Mouse (Mus musculus): ENCODE data around the gene Camta1. TPM values are rescaled to one million over a fixed set of nuclear protein-coding genes. Genes with fewer than 3 reads are reported as not detected.

The Camta1 gene
- polyA plus RNA-seq, 1 experiment, result 13.4 TPM

GRCm38 (mm10) chr4:151425133-151425532 is 436.5 kb downstream of the Camta1 start:
- H3K9me3 ChIP-seq, result peaks cover 38% of the 10 kb centered on the region
- no peak for TF ChIP-seq GATA1 (IDR thresholded peaks at IDR 0.05; ENCODE audit: borderline replicate concordance, low read length)
- TF ChIP-seq FLI1 (IDR thresholded peaks at IDR 0.05; ENCODE audit: low read length), result no peak
- H3K27me3 ChIP-seq (replicated peaks), result peaks cover 2% of the 10 kb centered on the region
- no peaks in the 10 kb centered on the region for H3K36me3 ChIP-seq (replicated peaks; ENCODE audit: low read length)
- no peaks in the 10 kb centered on the region for H3K4me1 ChIP-seq
- no peak overlapping the region for H3K4me3 ChIP-seq (replicated peaks)

- Histone ChIP-seq H3K4me1 (no peaks in the 10 kb centered on the region), H3K4me3 (replicated peaks) (peak overlapping the region; percentile 56), H3K9me3 (peaks cover 36% of the 10 kb centered on the region), H3K36me3 (replicated peaks; ENCODE audit: low read length) (no peaks in the 10 kb centered on the region), H3K27me3 (replicated peaks) (peaks cover 2% of the 10 kb centered on the region)
- TF ChIP-seq FLI1 (IDR thresholded peaks at IDR 0.05; ENCODE audit: low read length), result no peak
- TF ChIP-seq GATA1 (IDR thresholded peaks at IDR 0.05; ENCODE audit: borderline replicate concordance, low read length), result no peak
These were observed 438.8 kb downstream of the Camta1 start for GRCm38 (mm10) chr4:151422922-151423321.

- H3K36me3 ChIP-seq (replicated peaks; ENCODE audit: low read length), result no peaks in the 10 kb centered on the region
- no peak overlapping the region for H3K4me3 ChIP-seq (replicated peaks)
- H3K9me3 ChIP-seq, result peaks cover 33% of the 10 kb centered on the region
- peaks cover 2% of the 10 kb centered on the region for H3K27me3 ChIP-seq (replicated peaks)
- H3K4me1 ChIP-seq, result no peaks in the 10 kb centered on the region
- TF ChIP-seq GATA1 (IDR thresholded peaks at IDR 0.05; ENCODE audit: borderline replicate concordance, low read length), result no peak
- no peak for TF ChIP-seq FLI1 (IDR thresholded peaks at IDR 0.05; ENCODE audit: low read length)
These were observed 439.3 kb downstream of the Camta1 start for GRCm38 (mm10) chr4:151422361-151422760.

- peaks cover 9% of the 10 kb centered on the region for H3K9me3 ChIP-seq
- H3K4me3 ChIP-seq (replicated peaks), result no peak overlapping the region
- no peaks in the 10 kb centered on the region for H3K4me1 ChIP-seq
- TF ChIP-seq GATA1 (IDR thresholded peaks at IDR 0.05; ENCODE audit: borderline replicate concordance, low read length) (no peak), FLI1 (IDR thresholded peaks at IDR 0.05; ENCODE audit: low read length) (no peak)
- H3K36me3 ChIP-seq (replicated peaks; ENCODE audit: low read length), result no peaks in the 10 kb centered on the region
- H3K27me3 ChIP-seq (replicated peaks), result peaks cover 2% of the 10 kb centered on the region
These were observed 443.3 kb downstream of the Camta1 start for GRCm38 (mm10) chr4:151418344-151418875.

GRCm38 (mm10) chr4:151415812-151416211 is 445.9 kb downstream of the Camta1 start:
- no peaks in the 10 kb centered on the region for H3K27me3 ChIP-seq (replicated peaks)
- no peak overlapping the region for H3K4me3 ChIP-seq (replicated peaks)
- H3K4me1 ChIP-seq, result no peaks in the 10 kb centered on the region
- no peak for TF ChIP-seq FLI1 (IDR thresholded peaks at IDR 0.05; ENCODE audit: low read length)
- no peaks in the 10 kb centered on the region for H3K36me3 ChIP-seq (replicated peaks; ENCODE audit: low read length)
- peaks cover 4% of the 10 kb centered on the region; the same call in 1 of the 2 replicates for H3K9me3 ChIP-seq

DNA sequence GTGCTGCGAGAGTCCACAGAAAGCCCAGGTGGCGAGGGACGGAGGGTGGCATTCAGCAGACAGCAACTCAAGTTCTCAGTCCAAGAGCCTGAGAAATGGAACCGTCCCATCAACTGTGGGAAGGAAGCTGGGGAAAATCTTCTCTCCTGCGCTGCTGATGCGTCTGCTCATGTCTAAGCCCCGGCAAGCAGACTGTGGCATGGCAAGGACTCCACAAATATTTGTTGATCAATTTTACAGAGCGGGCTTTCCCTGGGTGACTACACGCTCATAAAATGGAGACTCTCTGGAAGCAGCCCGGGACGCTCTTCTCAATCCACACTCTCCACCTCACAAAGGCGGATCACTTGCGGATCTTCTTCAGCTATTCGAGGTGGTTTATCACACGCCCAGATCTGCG is 446.3 kb downstream of the Camta1 start:
- H3K27me3 ChIP-seq (replicated peaks), result no peaks in the 10 kb centered on the region
- H3K36me3 ChIP-seq (replicated peaks; ENCODE audit: low read length), result no peaks in the 10 kb centered on the region
- peaks cover 4% of the 10 kb centered on the region; the same call in 1 of the 2 replicates for H3K9me3 ChIP-seq
- TF ChIP-seq GATA1 (IDR thresholded peaks at IDR 0.05; ENCODE audit: borderline replicate concordance, low read length), result no peak
- TF ChIP-seq FLI1 (IDR thresholded peaks at IDR 0.05; ENCODE audit: low read length), result no peak
- H3K4me3 ChIP-seq (replicated peaks), result no peak overlapping the region
- H3K4me1 ChIP-seq, result no peaks in the 10 kb centered on the region

DNA sequence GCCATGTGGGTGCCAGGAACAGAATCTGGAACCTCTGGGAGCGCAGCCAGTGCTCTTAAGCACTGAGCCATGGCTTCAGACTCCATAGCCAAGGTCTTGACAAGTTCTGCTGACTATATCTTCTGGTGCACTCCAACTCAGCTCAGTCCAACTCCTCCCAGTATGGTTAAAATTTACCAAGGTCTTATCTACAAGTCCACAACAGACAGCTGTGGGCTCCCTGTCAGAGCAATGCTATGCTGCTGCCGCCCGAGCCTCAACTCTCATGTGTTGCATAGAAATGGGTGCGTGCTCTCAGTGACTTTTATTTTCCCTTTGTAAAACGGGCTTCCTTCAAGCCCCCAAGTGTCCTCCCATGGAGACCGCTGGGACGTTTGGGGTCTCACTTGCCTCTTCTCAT is 446.7 kb downstream of the Camta1 start:
- Histone ChIP-seq H3K9me3 (peaks cover 4% of the 10 kb centered on the region; the same call in 1 of the 2 replicates), H3K27me3 (replicated peaks) (no peaks in the 10 kb centered on the region), H3K4me3 (replicated peaks) (no peak overlapping the region), H3K36me3 (replicated peaks; ENCODE audit: low read length) (no peaks in the 10 kb centered on the region), H3K4me1 (no peaks in the 10 kb centered on the region)
- TF ChIP-seq FLI1 (IDR thresholded peaks at IDR 0.05; ENCODE audit: low read length) (no peak), GATA1 (IDR thresholded peaks at IDR 0.05; ENCODE audit: borderline replicate concordance, low read length) (no peak)

GRCm38 (mm10) chr4:151411641-151412061 is 450.0 kb downstream of the Camta1 start:
- H3K9me3 ChIP-seq, result peaks cover 25% of the 10 kb centered on the region
- H3K36me3 ChIP-seq (replicated peaks; ENCODE audit: low read length), result no peaks in the 10 kb centered on the region
- H3K27me3 ChIP-seq (replicated peaks), result no peaks in the 10 kb centered on the region
- TF ChIP-seq GATA1 (IDR thresholded peaks at IDR 0.05; ENCODE audit: borderline replicate concordance, low read length), result no peak
- TF ChIP-seq FLI1 (IDR thresholded peaks at IDR 0.05; ENCODE audit: low read length), result no peak
- H3K4me3 ChIP-seq (replicated peaks), result no peak overlapping the region
- H3K4me1 ChIP-seq, result no peaks in the 10 kb centered on the region

GRCm38 (mm10) chr4:151411016-151411415 is 450.7 kb downstream of the Camta1 start:
- Histone ChIP-seq H3K4me1 (no peaks in the 10 kb centered on the region), H3K9me3 (peaks cover 30% of the 10 kb centered on the region)
- TF ChIP-seq FLI1 (IDR thresholded peaks at IDR 0.05; ENCODE audit: low read length), result no peak
- no peak for TF ChIP-seq GATA1 (IDR thresholded peaks at IDR 0.05; ENCODE audit: borderline replicate concordance, low read length)

DNA sequence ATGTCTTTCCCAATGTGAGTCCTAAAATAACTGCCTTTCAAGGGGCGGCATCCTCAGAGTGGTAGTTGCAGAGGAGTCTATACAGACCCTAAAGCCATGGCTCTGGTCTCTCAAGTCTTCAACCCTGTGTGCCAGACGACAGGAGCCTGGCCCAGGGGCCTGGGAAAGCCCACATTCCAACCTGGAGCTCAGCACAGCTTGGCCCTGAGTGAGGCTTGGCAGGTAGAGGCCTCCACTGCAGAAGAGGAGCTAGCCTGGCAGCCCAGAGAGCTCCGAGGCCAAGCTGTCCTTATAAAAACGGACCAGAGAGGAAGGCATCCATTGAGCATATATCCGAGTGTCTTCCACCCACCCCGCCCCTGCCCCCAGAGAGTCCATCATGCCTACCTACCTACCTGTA is 452.4 kb downstream of the Camta1 start:
- Histone ChIP-seq H3K27me3 (replicated peaks) (no peaks in the 10 kb centered on the region), H3K9me3 (peaks cover 43% of the 10 kb centered on the region), H3K4me3 (replicated peaks) (no peak overlapping the region), H3K4me1 (no peaks in the 10 kb centered on the region), H3K36me3 (replicated peaks; ENCODE audit: low read length) (no peaks in the 10 kb centered on the region)
- no peak for TF ChIP-seq GATA1 (IDR thresholded peaks at IDR 0.05; ENCODE audit: borderline replicate concordance, low read length)
- TF ChIP-seq FLI1 (IDR thresholded peaks at IDR 0.05; ENCODE audit: low read length), result no peak

More at GRCm38 (mm10) chr4:151411016-151411415, 450.7 kb downstream of the Camta1 start:
- H3K27me3 ChIP-seq (replicated peaks), result no peaks in the 10 kb centered on the region
- H3K4me3 ChIP-seq (replicated peaks), result no peak overlapping the region
- H3K36me3 ChIP-seq (replicated peaks; ENCODE audit: low read length), result no peaks in the 10 kb centered on the region

DNA sequence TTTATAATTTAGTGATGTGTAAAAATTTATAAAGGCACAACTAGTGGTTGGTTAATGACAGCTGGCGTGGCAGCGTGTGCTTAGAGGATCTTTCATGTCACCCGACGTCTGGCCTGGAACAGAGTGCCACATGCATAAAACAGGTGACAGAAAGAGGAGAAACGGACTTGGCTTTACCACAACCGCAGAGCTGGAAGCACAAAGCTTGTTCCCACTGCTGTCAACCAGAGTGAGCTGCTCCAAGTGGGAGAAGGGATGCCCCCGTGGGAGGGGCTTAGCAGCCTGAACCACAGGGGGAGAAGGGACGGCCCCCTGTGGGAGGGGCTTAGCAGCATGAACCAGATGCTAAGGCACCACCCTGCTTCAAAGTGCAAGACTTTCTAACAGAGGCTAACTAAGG is 452.9 kb downstream of the Camta1 start:
- Histone ChIP-seq H3K9me3 (peaks cover 46% of the 10 kb centered on the region), H3K36me3 (replicated peaks; ENCODE audit: low read length) (no peaks in the 10 kb centered on the region), H3K27me3 (replicated peaks) (no peaks in the 10 kb centered on the region), H3K4me1 (no peaks in the 10 kb centered on the region), H3K4me3 (replicated peaks) (no peak overlapping the region)
- no peak for TF ChIP-seq FLI1 (IDR thresholded peaks at IDR 0.05; ENCODE audit: low read length)
- no peak for TF ChIP-seq GATA1 (IDR thresholded peaks at IDR 0.05; ENCODE audit: borderline replicate concordance, low read length)
